Mouse (Mus musculus): ENCODE data around the gene Pced1a.

Pced1a gene

DNA sequence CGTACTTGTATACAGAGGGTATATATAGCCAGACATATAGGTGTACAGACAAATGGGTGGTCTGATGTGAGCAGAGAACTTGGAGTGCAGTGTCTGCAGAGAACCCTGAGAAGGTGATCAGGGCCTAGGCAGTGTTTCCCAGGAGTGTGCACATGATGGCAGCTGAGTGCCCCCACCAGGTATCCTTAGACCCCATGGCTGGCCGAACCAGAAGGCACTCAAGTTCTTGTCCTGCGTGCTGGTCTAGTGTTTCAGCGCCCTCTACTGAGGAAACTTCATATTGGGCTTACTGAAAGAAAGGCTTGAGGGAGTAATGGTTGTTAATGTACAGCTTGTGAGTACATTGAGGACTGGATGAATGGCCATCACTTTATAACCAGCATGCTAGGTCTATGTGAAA lies 8.7 kb upstream of the Pced1a start:
- DNase-seq = peak; percentile 21

DNA sequence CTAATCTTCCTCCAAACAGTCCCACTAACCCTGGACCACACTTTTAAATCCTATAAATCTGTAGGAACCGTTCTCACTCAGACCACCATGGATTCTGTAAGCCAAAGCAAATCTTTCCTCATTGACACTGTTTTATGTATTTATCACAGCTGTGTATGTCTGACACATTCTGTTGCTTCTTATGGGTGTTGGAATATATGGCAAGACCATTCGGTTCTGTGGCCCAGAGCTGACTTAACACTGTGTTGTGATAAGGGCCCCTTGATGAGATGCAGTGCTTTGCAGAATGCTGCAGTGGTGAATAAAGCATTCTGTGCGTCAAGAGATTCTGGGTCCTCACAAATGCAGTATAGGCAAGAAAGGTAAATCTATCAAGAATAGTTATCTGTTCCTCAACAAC lies 7.7 kb upstream of the Pced1a start:
- no peak for DNase-seq

DNA sequence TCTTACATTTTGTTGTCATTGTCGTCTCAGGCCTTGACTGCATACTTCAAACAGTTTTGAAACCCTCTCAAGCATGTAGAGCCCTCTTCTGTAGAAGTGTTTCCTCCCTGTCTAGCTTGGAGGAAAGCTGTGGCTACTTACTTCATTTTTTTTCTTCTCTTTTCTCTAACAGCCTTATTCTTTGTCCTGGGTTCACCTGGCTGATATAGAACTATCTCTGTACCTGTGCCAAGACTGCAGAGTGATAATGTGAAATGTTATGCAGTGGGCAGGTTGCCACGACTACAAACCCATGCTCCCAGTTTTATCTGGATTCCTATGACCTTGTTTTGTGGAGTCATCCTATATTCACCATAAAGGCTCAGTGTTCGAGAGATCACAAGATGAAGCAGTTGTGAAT lies 6.0 kb upstream of the Pced1a start:
- no peak for DNase-seq

DNA sequence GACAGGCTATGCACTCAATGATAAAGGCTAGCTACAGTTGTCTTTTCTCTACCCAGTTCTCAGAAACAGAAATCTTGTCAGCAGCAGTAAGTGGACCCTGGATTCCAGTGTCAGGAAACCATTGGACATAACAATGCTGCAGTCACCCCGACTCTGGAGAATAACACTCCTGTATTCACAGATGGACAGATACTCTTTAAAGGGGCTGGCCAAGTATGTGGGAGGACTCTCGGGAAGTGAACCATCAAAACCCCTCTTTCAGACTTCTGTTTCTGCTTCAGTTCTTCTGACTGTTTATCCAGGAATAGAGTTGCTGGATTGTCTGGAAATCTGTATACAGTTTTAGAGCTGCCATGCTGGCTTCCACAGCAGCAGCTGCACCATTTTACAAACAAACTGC lies 5.3 kb upstream of the Pced1a start:
- no peak for DNase-seq

DNA sequence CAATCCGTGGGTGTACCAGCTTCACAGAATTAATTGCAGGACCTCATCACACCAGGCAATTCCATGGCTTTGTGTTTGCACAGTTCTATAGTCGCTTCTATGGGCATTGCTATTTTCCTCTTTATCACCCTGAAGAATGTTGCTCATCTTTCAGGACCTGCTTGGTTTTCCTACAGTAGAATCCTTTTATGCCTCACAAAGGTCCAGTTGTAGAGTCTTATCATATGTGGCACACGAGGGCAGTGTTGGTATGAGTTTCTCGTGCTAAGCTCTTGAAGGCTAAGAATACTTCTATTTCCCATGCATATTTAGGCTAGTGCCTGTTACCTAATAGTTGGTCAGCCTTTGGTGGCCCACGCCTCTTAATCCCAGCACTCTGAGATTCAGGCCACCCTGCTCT lies 611 bp upstream of the Pced1a start:
- no peak for DNase-seq

DNA sequence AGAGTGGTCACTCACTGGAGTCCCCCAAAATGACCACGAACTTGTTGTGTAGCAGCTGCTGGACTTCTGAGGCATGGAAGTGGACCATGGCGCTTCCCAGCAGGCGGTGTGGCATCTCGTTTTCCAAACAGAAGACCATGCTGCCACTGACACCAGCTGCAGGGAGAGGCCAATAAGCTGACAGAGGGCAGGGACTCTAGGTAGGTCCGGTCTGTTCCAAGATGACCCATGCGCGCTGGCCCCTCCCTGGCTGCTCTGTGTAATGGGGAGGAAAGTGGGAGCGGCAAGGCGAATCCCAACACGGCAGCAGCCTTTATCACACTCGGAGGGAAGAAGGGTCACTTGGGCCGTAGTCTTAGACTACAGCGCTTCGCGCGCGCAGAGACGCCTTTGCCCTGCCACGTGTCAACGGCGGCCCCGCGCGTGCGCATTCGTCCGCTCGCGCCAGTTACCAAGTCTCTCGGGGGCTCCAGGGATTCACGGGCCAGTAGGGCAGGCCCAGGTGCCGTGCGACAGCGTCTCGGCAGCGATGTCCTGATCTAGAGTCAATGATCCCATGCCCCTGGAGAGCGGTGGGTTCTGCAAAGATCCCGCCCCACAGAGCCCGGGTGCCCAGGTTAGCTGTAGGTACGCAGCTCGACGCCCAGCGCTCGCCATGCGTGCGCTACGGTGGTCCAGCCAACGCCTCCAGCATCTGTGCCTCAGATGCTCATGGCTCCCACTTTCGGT lies 940 bp downstream of the Pced1a start:
- DNase-seq = no peak

DNA sequence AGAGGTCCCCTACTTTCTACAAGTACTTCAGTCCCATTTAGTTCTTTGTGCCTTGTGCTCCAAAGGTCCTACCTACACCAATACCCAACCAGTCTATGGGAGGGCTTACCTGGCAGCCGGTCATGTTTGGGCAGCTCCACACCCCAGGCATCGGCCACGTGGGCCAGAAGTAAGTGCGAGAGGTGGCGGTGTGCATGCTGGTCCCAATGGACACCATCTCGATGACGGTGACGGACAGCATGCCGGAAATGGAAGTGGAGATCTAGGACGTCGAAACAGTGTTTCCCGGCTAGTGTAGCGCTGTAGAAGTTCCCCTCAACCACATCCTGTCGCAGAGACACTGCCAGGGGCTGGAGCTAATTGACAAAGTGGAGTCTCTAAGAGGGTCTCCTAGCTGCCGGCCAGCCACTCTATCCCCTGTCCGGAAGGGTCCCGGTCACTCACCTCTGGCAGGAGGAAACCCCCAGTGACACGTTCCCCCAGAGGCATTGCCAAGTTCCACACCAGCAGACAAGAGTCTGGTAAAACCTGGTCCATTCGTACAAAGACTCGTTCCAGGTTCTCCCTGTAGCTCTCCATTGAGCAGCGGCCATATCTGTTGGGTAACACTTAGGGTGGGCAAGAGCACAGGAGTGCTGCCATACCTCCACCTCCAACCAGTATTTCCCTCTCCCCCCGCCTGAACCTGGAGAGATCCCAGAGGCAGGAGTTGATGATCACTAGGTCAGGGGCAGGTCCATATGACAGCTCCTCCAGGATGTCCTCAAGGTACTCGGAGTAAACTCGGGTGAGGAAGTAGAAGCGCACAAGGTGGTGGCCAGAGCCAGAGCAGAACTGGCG lies 2.5 kb downstream of the Pced1a start:
- DNase-seq = no peak

DNA sequence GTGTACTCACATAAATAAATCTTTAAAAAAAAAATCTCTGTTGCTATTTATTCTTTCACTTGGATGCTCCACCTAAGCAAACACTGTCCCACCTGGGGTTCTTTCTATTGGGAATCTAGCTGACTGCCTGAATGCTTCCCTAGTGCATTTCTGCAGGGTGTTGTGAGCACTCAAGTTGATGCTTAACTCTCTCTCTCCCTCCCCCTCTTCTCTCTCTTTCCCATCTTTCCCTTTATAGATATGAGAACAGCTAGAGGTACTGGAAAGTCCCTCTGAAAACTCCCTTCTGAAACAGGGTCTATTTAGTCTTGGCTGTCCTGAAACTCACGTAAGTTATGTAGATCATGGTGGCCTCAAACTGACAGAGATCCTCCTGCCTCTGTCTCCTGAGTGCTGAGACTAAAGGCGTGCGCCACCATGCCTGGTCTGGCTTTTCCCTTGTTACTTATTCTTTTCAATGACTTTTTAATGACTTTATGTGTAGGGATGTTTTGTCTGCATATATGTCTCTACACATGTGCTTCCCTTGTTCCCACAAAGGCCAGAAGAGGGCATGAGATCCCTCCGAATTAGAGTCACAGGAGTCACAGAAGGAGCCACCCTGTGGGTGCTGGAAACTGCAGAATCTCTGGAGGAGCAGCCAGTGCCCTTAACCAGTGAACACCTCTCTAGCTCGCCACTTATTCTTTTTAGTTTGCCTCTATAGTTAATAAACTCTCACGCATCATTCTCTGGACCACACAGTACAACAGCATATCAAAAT lies 10.2 kb downstream of the Pced1a start:
- no peak for DNase-seq

DNA sequence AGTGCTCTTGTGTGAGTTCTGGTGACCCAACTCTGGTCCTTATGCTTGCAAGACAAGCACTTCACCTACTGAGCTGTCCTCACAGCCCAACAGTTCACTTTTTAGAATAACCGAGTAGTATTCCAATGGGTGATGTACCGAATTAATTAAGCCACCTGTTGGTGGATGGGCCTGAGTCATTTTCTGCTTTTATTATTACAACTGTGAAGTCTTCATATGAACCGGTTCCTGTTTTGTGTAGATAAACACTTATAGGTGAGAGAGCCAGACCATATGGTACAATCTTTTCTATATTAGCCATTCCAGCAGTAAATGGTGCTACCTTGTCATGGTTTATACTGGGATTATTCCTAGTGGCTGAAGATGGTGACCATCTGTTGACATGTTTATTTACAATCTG lies 11.7 kb downstream of the Pced1a start:
- no peak for DNase-seq

DNA sequence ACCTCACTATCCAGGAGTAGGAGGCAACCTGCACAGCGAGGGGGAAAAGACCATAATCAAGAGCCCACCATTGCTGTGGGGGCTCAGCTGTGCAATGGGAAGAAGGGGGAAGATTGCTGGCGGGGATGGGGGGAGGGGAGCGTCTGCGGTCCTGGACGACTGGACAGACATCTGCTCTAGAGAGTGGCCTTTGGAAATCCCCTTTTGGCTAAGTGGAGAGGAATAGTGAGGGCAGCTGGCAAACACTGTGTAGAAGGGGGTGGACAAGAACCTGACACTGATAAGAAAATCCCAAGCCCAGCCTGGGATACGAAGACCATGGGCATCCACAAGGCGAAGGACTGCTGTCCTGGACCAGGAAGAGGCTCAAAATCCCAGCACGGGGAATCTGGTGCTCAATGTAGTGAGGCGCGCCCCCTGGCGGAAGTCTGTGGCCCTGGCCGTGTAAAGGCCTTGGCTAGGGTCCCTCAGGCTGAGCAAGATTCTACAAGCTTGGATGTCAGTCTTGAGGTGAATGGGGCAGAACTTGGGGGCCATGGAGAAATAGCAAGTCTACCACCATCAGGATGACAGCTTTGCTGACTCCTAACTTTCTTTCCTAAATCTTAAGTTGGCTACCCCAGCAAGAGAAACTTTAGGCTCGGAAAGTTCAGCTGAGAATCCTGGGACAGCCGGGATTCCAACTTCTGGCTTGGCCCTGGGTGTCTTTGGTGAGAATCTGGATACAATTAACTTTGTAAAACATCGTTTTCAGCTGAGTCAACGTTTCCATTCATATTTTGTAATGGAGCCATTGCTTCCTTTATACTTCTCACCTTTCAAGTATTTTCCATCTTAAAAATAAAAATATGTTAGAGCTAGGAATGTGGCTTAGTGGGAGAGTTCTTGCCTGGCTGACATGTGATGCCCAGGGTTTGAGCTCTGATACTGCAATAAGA lies 12.7 kb downstream of the Pced1a start:
- DNase-seq = peak; percentile 61

DNA sequence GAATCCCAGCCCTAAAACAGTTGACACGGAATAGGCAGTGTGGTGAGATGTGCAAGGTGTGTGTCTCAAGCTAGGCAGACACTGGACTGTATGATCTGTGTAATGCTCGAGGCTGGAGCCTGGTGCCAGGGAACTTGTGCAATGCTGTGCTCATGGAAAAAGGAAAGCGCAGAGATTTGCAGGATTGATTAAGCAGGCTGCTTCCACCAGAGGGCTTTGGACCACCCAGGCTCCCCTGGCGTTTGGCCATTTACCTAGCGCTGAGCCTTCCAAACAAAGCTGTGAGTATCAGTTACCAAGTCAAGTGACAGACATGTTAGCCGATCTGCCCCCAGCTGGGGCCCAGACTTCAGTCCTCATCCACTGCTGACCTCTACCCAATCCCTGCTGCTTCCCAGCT lies 16.3 kb downstream of the Pced1a start:
- no peak for DNase-seq

DNA sequence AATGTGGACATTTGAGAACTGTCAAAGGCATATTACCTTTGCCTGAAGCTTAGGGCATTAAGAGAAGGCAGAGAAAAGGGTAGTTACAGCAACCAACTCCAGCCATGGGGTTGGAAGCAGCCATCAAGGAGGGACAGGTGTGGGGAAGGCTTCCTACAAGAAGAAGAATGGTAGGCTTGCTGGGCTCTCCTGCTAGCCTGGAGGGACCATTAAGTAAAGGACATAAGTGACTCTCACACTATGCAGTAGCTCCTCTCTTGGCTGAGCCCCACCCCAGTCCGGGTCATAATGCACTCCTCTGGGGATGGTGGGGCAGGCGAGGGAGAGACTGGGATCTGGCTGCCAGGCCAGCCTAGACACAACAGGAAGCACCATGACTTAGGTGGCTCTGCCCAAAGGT lies 18.3 kb downstream of the Pced1a start, which contains the start of gene Tmem239:
Gene Tmem239 (plus strand): TSS at position 301 of the 400 bp plus-strand sequence.
- no peak for DNase-seq

DNA sequence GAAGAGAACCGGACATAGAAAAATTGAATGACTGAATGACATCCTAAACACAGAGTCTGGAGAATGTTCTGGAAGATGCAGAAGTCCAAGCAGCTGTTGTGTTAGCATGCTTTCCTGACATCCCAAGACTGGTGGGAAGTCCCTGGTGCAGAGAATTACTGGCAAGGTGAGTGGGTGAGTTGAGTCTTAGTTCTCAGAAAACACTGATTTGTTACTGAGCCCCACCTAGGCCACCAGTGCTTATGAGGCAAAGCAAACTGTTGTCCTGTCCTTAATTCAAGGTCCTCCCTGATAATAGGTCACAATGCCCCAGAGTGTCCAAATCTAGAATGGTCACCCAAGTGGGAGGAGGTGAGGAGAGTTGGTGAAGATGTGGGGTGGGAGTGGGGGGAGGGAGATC lies 19.6 kb downstream of the Pced1a start, which contains the start of the genes Gm28372 and 1700020A23Rik:
Gene Gm28372 (plus strand): TSS at position 301 of the 400 bp plus-strand sequence.
Gene 1700020A23Rik (plus strand): TSS at position 321 of the 400 bp plus-strand sequence.
- no peak for DNase-seq

DNA sequence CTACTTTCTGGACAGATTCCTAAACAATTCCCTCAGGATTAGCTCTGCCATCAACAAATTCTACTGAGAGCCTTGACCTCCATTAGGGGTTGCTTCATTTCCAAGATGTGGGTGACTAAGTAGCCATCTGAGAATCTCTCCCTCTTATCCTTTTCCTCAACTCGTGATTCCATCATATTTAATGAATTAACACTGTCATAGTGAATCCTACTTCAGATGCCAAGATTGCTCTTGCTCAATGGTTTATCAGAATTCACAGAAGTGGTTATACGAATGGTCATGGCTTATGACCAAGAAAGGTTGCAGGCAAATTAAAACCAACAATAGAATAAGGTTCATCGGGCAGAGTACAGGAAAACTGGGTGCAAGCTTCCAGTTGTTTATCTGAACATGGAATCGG lies 22.6 kb downstream of the Pced1a start:
- no peak for DNase-seq

DNA sequence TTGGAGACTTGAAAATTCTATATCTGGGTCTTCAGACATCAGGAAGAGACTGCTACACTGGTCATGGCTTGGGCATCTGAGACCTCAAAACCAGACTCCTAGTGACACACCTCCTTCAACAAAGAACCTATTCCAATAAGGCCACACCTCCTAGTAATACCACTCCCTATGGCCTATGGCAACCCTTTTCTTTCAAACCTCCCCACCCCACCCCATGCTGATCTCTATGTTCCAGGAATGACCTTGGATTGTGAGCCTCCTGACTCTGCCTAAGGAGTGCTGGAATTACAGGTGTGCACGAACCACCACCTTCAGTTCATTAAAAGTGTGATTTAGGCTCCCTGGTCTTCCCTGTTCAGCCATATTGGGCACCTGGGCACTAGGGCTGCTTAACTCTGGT lies 24.5 kb downstream of the Pced1a start:
- no peak for DNase-seq

DNA sequence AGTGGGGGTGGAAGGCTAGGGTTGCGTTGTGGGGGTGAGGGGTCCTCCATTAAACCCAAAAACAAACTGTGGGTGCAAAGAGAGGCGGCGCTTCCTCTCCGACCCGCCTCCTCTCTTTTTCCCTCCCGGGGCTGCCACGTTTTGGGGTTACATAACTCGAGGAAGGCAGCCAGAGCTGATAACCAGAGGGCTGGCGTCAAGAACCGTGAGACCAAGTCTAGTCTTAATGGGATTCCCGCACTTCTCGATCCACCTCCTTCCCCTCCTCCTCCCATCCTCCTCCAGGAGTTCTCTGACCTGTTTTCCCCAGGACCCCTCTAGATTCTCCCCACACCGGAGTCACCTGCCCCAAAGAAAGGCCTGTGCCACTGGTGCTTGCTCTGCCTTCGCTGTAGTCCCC lies 26.4 kb downstream of the Pced1a start:
- DNase-seq = no peak

DNA sequence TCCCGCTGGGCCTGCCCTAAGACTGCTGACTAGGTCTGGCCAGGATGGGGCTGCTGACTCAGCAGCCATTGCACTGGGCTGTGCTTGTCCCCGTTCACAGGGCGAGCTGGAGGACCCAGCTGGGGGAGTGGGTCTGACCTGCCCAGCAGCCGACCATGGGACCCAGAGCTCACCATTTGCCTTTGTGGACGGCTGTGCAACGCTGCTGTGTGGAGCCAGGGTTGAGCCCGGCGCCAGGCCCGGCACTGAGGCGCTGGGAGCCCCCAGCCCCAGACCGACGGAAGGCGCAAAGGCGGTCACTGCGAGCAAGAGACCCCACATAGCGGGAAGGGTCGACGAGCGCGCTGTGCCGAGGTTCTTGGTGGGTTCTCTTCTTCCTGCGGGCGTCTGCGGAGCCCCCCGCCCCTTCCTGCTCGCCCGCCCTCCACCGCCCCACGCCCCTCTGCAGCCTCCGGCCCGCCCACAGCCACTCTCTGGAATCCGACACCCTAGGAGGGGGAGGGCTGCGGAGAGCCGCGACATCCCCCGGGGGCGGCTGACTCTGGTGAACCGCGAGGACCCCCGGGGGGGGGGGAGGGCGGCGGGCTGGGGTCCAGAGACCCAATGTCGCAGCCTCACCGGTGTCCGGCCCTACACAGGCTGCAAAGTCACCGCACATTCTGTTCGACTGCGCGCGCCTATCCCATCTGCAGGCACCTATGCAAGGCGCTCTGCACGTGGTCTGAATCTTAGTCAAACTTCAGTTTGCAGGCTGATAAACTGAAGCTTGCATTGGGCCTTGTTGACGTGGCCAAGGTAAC lies 27.1 kb downstream of the Pced1a start, which contains the start of gene Cpxm1:
Gene Cpxm1 (minus strand): TSS at position 389 of the 800 bp plus-strand sequence.
- DNase-seq = peak; percentile 14

DNA sequence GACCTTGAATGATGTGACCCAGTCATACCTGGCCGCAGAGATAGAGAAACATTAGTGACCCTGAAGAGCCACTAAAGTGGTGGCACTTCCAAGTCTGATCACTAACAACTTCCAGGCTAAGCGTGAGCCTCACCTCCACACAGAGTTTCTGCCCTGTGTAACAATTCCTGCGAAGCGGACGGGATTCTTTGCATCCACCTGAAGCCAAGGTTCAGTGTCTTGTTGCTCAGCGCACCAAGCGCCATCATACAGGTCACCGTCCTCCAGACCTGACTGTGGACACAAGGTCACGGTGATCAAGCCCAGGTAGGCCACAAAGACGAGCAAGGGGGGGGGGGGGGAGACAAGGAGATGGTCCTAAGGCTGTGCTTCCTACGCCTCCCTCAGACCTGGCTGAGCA lies 28.8 kb downstream of the Pced1a start:
- DNase-seq = no peak

DNA sequence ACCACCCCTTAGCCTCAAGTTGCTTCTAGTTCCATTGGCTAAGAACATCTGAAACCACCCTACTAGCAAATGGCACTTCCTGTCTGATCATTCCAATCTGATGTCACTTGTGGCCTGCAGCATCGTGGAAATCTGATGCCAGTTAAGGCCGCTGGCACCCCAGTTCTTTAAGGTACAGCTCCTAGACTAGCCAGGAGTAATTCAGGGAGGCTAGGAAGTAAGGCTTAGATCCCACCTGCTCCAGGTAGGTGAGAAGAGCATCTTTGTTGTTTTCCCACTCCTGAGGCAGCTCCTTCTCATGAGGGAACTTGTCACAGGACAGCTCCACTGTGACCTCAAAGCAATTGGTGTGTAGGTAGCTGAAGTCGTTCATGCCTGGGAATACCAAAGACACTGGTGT lies 31.7 kb downstream of the Pced1a start:
- DNase-seq = no peak

DNA sequence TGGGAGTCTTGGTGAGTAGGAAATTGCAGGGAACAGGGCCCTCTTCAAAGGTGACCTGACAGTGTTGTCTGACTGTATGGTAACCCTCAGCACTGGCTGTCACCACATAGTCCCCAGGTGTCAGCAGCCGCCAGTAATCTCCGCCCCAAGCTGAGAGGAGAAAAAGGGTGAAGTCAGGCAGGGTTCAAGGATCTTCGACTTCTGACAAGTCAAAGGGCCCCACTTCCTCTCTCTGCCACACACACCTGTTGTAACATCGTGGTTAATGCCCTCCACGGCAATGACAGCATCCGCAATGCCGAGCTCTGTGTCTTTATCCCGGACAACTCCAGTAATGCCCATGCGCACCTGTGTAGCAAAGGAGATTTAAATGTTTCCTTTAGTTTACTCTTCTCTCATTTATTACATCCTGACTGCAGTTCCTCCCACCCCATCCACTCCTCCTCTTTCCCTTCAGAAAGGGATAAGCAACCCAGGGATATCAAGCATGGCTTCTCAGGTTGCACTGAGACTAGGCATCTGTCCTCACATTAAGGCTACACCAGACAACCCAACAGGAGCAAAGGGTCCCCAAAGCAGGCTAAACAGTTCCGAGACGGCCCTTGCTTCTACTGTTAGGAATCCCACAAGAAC lies 33.4 kb downstream of the Pced1a start:
- no peak for DNase-seq

DNA sequence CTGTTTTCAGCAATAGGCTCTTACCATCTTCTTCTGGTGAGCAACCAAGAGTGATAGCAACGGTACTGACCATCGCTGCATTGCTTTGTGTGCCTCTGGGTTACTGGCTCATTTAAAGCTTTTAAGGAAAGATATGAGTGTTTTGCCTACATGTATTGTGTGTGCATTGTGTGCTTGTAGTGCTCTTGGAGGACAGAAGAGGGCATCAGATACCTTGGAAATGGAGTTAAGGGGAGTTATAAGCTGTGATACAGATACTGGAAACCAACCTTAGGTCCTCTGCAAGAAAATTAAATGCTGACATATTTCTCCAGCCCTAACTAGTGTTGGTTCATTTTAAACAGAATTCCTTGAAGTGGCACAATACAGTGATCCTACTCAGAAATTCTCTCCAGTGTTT lies 35.7 kb downstream of the Pced1a start:
- DNase-seq = no peak
